Mouse (Mus musculus) CH12.LX (cell line): ENCODE measurements around the gene Wdr78.

Experiments
- CHD2 ChIP-seq: IDR thresholded peaks from 2 replicates; pipeline ENCODE4 v1.6.1; 2011; ENCODE audit warnings: low read length, improper control_type of control experiment
- CTCF ChIP-seq, 2 experiments: IDR thresholded peaks in 1 of 2; conservative IDR thresholded peaks in 1 of 2; 2 replicates each; pipeline ENCODE4 v1.5.1; 2011 to 2012; ENCODE audit warnings: low read depth in 2 of 2, low read length in 2 of 2, improper control_type of control experiment in 1 of 2, inconsistent platforms in 1 of 2, mild to moderate bottlenecking in 1 of 2, moderate library complexity in 1 of 2
- KAT2A ChIP-seq: IDR thresholded peaks from 2 replicates; pipeline ENCODE4 v1.6.1; 2012; ENCODE audit warnings: low read length, improper control_type of control experiment, inconsistent platforms; ENCODE audit not compliant: insufficient replicate concordance
- MAFK ChIP-seq: IDR thresholded peaks from 2 replicates; pipeline ENCODE4 v1.6.1; 2011; ENCODE audit warnings: low read length, improper control_type of control experiment; ENCODE audit not compliant: insufficient replicate concordance
- NELFE ChIP-seq: IDR thresholded peaks from 2 replicates; pipeline ENCODE4 v1.6.1; 2011; ENCODE audit warnings: low read depth, low read length, improper control_type of control experiment
- POLR2A ChIP-seq: IDR thresholded peaks from 2 replicates; pipeline ENCODE4 v1.6.1; 2011; ENCODE audit warnings: low read depth, mild to moderate bottlenecking, improper control_type of control experiment, low read length
- SIN3A ChIP-seq: IDR thresholded peaks from 2 replicates; pipeline ENCODE4 v1.6.1; 2012; ENCODE audit warnings: low read length, improper control_type of control experiment, inconsistent platforms
- SMC3 ChIP-seq: IDR thresholded peaks from 2 replicates; pipeline ENCODE4 v1.6.1; 2011; ENCODE audit warnings: low read depth, low read length, improper control_type of control experiment
- USF1 ChIP-seq: IDR thresholded peaks from 2 replicates; pipeline ENCODE4 v1.6.1; 2014; ENCODE audit warnings: low read depth, mild to moderate bottlenecking, inconsistent platforms, low read length, improper control_type of control experiment
- ZC3H11A ChIP-seq: IDR thresholded peaks from 2 replicates; pipeline ENCODE4 v1.6.1; 2012; ENCODE audit warnings: low read depth, mild to moderate bottlenecking, inconsistent platforms, low read length, improper control_type of control experiment
- ZKSCAN1 ChIP-seq: IDR thresholded peaks from 2 replicates; pipeline ENCODE4 v1.6.1; 2012; ENCODE audit warnings: low read depth, inconsistent platforms, low read length, improper control_type of control experiment, borderline replicate concordance
- ZNF384 ChIP-seq: IDR thresholded peaks from 2 replicates; pipeline ENCODE4 v1.6.1; 2012; ENCODE audit warnings: low read depth, low read length, improper control_type of control experiment, inconsistent platforms

DNA sequence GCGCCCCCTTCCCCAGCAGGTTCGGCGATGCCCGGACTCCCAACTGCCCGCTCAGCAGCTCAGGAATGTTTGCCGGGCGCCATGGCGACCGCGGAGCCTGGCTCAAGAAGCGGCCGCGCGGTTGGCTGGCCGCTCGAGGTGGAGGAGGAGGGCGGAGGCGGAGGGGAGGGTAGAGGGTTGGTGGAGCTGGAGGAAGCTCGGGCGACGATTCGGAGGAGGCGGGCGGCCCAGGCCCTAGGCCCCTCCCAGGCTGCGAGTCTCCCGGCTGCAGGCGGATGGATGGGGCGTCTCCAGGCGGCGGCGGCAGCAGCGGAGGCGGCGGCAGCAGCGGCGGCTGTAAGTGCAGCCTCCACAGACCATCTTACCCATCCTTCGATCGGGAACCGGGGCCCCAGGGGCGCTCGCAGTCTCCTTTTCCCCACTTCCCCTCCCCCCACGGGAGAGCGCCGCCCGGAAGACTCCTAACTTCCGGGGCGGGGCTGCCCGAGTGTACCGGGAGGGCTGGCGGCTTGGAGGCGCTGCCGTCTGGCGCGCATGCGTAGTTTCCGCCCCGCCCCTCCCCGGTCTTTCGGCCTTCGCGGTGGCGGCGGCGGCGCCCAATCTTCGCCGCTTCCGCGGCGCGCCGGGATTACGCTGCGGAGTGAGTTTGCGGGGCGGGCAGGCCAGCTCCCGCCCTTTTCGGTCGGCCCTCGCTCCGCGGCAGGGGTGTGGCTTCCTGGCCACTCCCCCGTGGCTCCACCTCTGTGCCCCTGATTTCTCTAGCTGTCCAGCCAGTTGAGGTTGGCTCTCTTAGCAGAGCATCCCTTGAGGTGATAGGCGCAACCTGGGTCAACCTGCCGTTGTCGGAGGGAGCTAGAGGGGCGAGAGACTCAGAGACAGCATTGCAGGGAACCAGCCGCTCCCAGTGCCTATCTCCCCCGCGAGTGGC is at the start of gene Wdr78, which contains the start of gene Mier1:
- TF ChIP-seq ZC3H11A (no peak), MAFK (0 out of 2 replicates have a peak, but pooled peaks have one; percentile 16), SMC3 (no peak), POLR2A (peak; percentile 62), CHD2 (peak; percentile 85; the same call in 1 of the 2 replicates), NELFE (peak; percentile 69), CTCF (conservative IDR thresholded peaks at IDR 0.05 in 1 of 2, IDR thresholded peaks at IDR 0.05 in 1 of 2; ENCODE audit: low read depth in 2 of 2, low read length in 2 of 2) (no peak), KAT2A (no peak), ZNF384 (no peak), SIN3A (peak; percentile 89), ZKSCAN1 (no peak), USF1 (no peak)
